Mouse (Mus musculus): Measurements from ENCODE around the gene Nemf. TPM values are rescaled to one million over a fixed set of nuclear protein-coding genes. Genes with fewer than 3 reads are reported as not detected.

Nemf gene
- polyA plus RNA-seq (2012; ENCODE audit: insufficient read depth, insufficient read length, missing spikeins), result 52.9 and 57.9 TPM in 2 replicates

DNA sequence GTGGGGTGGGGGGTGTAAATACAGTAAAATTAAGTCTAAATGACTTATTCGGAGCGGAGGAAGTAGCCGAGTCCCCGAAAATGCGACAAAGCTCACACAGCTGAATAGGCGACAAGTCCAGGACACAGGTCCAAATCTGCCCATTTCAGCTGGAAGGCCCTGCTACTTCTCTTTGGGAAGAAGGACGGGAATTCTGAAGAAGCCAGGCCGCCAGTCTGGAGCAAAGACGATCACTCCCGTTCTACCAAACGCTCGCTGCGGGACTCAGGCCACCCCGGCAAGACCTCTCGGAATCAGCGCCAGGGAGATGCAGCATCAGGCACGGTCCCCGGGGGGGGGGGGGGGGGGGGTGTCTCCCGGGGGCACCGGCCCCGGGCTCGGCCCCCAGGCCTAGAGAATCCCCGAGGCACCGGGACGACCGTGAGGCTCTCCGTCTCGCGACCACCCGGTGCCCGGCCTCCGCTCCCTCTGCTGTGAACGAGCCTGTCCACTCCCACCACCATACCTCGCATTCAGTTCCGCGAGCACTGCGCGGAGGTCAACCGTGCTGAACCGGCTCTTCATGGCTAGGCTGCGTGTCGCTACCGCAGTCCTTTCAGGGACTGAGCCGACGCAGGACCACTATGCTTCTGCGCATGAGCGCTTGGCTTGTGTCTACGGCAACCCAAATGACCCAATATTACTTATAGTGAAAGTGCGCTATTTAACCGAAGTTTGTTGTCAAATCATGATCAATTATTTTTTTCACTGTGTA is at the start of gene Nemf:
Gene Nemf, minus strand, starts transcription at position 620 of the 754 bp plus-strand sequence.
- peak within 1 kb of the TSS; percentile 82 for H3K4me3 ChIP-seq (ENCODE audit: insufficient read depth, low read length)
- peaks cover 5% of the 10 kb centered on the region for H3K4me1 ChIP-seq (ENCODE audit: control insufficient read depth, insufficient read depth, low read length)
- H3K27ac ChIP-seq (ENCODE audit: insufficient read depth, low read depth, low read length), result peak within 1 kb of the TSS; percentile 31
- TF ChIP-seq CTCF (IDR thresholded peaks at IDR 0.05; ENCODE audit: low read depth, low read length), result no peak
- TF ChIP-seq POLR2A (IDR thresholded peaks at IDR 0.05; ENCODE audit: borderline replicate concordance, low read depth, low read length), result peak; percentile 71; the same call in 1 of the 2 replicates

DNA sequence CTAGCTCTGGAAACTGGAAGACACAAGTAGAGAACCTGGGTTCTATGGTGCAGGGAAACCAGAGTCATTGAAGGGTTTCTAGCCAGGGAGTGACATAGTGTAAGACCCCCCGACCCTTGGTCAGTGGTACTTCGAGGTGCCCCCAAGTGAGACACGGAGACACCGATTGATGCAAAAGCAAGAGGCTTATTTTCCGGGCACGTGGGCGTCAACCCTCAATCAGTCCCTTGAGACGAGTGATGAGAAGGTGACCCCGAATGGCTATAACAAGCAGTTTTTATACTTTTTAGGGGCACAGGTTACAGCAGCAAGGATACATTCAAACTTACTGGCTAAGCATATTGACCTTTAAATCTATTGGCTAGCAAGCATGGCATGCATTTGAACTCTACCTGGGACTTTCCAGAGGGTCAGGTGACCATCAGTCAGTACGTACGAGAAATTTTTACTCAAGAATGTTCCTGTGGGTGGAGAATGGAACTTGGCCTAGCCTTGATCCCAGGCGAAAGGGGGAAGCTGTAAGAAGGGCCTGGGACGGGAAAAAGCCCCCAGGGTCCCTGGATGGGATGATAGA is 45.7 kb upstream of the Nemf start:
- H3K4me1 ChIP-seq (ENCODE audit: control insufficient read depth, insufficient read depth, low read length), result peaks cover 18% of the 10 kb centered on the region
- no peak overlapping the region for H3K27ac ChIP-seq (ENCODE audit: insufficient read depth, low read depth, low read length)
- no peak overlapping the region for H3K4me3 ChIP-seq (ENCODE audit: insufficient read depth, low read length)
- TF ChIP-seq CTCF (IDR thresholded peaks at IDR 0.05; ENCODE audit: low read depth, low read length) (no peak), POLR2A (IDR thresholded peaks at IDR 0.05; ENCODE audit: borderline replicate concordance, low read depth, low read length) (no peak)

DNA sequence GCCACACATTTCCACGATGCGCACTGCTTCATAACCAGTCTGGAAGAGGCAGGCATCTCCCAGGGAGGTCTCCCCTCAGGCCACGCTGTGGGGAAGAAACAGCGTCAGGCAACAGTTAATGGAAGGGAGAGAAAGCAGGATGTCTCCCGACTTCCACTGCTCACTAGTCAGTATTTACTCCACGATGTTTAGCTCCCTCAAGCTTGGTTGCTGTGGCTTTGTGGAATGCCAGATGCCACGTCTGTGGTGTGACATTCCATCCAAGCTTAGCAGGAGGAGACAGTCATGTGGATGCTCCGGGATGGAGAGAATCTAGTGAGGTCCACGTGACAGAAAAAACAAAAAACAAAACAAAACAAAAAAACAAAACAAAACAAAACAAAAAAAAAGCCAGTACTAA is 45.1 kb upstream of the Nemf start:
- TF ChIP-seq CTCF (IDR thresholded peaks at IDR 0.05; ENCODE audit: low read depth, low read length) (no peak), POLR2A (IDR thresholded peaks at IDR 0.05; ENCODE audit: borderline replicate concordance, low read depth, low read length) (no peak)
- Histone ChIP-seq H3K4me1 (ENCODE audit: control insufficient read depth, insufficient read depth, low read length) (peaks cover 18% of the 10 kb centered on the region), H3K27ac (ENCODE audit: insufficient read depth, low read depth, low read length) (no peak overlapping the region), H3K4me3 (ENCODE audit: insufficient read depth, low read length) (no peak overlapping the region)

DNA sequence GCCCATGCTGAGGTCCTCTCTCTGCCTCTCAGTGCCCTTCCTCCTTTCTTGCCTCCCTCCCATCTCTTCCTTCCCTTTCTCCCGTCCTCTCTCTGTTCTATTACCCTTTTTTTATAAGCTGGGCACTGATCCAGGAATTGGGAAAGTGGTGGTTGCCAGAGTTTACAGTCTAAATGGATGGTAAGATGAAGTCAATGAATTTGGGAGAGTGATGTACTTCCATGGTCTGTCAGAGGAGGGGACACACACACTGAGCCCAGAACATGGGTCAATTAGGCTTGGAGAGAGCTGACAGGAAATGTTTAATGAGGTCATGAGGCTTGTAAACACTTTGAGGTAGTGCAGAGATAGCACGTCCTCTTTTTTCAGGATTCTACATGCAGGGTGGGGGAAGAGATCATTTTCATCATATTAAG is 43.9 kb upstream of the Nemf start:
- no peak for TF ChIP-seq POLR2A (IDR thresholded peaks at IDR 0.05; ENCODE audit: borderline replicate concordance, low read depth, low read length)
- TF ChIP-seq CTCF (IDR thresholded peaks at IDR 0.05; ENCODE audit: low read depth, low read length), result no peak
- Histone ChIP-seq H3K27ac (ENCODE audit: insufficient read depth, low read depth, low read length) (peak overlapping the region; percentile 70), H3K4me3 (ENCODE audit: insufficient read depth, low read length) (no peak overlapping the region), H3K4me1 (ENCODE audit: control insufficient read depth, insufficient read depth, low read length) (peaks cover 18% of the 10 kb centered on the region)

DNA sequence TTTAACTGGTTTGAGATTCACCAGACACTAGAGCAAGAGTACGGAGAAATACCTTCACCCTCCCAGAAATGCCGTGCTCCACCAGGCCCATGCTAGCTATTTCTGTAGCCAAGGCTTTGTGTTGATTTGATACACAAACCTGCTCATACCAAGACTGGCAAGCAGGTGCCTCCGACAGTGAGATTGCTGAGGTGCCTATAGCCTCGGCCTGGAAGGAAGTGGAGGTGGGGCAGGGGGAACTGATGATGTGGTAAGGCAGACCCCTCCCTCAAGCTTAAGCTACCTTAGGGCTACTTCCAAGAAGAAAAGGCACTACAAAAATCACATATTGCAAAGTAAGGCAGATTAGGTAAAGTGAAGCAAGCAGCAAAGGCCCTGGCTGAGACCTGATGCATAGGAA is 43.4 kb upstream of the Nemf start:
- peaks cover 18% of the 10 kb centered on the region for H3K4me1 ChIP-seq (ENCODE audit: control insufficient read depth, insufficient read depth, low read length)
- TF ChIP-seq POLR2A (IDR thresholded peaks at IDR 0.05; ENCODE audit: borderline replicate concordance, low read depth, low read length) (no peak), CTCF (IDR thresholded peaks at IDR 0.05; ENCODE audit: low read depth, low read length) (no peak)
- H3K4me3 ChIP-seq (ENCODE audit: insufficient read depth, low read length), result no peak overlapping the region
- peak overlapping the region; percentile 70 for H3K27ac ChIP-seq (ENCODE audit: insufficient read depth, low read depth, low read length)

DNA sequence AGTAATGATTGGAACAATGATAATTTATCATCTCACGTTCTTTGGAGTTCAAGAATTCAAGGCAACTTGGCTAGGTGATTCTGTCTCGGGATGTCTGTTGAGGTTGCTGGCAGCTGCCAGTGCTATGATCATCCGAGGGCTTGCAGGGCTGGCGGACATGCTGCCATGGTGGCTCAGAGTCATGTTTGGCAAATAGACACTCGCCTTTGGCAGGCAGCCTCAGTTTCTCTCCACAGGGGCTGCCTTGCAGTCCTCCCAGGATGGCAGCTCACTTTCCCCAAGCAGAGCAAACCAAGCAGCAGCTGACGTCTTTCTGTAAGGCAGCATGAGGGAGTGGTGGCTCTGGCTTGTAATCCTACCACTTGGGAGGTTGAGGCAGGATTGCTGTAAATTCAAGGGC is 37.5 kb upstream of the Nemf start:
- no peak overlapping the region for H3K27ac ChIP-seq (ENCODE audit: insufficient read depth, low read depth, low read length)
- H3K4me3 ChIP-seq (ENCODE audit: insufficient read depth, low read length), result no peak overlapping the region
- TF ChIP-seq CTCF (IDR thresholded peaks at IDR 0.05; ENCODE audit: low read depth, low read length), result no peak
- TF ChIP-seq POLR2A (IDR thresholded peaks at IDR 0.05; ENCODE audit: borderline replicate concordance, low read depth, low read length), result no peak
- no peaks in the 10 kb centered on the region for H3K4me1 ChIP-seq (ENCODE audit: control insufficient read depth, insufficient read depth, low read length)

DNA sequence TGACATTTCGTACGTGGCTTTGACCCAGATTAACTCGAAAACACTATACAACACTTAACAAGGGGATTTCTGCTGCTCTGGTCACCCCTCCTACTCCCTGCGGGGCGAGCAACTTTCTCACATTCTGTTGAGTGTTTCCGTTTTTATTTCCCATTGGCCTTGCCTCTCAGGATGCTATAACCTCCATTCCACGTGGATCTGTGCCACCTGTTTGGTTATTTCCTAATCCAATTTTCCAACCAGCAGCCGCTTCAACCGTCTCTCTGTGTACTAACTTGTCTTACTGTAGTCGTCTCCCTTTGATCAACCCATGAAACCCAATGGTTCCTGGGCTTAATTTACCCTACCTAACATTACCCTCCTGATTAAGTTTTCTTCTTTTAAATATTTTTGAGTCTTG is 36.1 kb upstream of the Nemf start:
- TF ChIP-seq CTCF (IDR thresholded peaks at IDR 0.05; ENCODE audit: low read depth, low read length) (no peak), POLR2A (IDR thresholded peaks at IDR 0.05; ENCODE audit: borderline replicate concordance, low read depth, low read length) (no peak)
- H3K27ac ChIP-seq (ENCODE audit: insufficient read depth, low read depth, low read length), result no peak overlapping the region
- no peak overlapping the region for H3K4me3 ChIP-seq (ENCODE audit: insufficient read depth, low read length)
- peaks cover 3% of the 10 kb centered on the region; the same call in 1 of the 2 replicates for H3K4me1 ChIP-seq (ENCODE audit: control insufficient read depth, insufficient read depth, low read length)

DNA sequence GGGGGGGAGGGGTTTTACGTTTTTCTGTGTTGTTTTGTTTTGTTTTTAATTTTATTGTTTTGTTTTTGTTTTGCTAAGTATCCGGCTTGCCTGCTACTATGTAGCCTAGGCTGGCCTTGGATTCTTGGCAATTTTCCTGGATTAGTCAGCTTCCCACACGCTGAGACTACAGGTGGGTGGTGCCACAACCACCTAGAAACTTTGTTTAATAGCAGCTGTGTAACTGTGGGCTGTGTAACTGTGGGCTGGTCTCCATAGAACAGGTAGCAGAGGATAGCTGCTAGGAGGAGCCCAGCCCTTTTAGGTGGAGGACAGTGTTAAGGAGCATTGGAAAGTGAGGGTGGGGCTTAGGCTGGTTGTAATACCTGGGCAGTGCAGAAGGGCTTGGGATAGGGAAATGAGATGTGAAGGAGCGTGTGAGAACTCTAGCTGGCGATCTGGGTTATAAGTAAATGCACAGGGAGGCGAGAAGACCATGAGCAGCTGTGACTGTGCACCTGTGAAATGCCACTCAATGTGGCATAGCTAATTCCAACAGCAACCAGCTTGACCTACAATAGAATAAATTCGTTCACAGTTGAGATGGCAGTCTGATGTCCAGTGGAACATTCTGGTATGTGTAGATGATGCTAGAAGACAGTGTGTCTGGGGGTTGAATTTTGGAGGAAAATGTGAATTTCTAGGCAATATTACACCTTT is 33.2 kb upstream of the Nemf start:
- Histone ChIP-seq H3K27ac (ENCODE audit: insufficient read depth, low read depth, low read length) (no peak overlapping the region), H3K4me3 (ENCODE audit: insufficient read depth, low read length) (no peak overlapping the region), H3K4me1 (ENCODE audit: control insufficient read depth, insufficient read depth, low read length) (peaks cover 11% of the 10 kb centered on the region)
- TF ChIP-seq POLR2A (IDR thresholded peaks at IDR 0.05; ENCODE audit: borderline replicate concordance, low read depth, low read length) (no peak), CTCF (IDR thresholded peaks at IDR 0.05; ENCODE audit: low read depth, low read length) (no peak)

DNA sequence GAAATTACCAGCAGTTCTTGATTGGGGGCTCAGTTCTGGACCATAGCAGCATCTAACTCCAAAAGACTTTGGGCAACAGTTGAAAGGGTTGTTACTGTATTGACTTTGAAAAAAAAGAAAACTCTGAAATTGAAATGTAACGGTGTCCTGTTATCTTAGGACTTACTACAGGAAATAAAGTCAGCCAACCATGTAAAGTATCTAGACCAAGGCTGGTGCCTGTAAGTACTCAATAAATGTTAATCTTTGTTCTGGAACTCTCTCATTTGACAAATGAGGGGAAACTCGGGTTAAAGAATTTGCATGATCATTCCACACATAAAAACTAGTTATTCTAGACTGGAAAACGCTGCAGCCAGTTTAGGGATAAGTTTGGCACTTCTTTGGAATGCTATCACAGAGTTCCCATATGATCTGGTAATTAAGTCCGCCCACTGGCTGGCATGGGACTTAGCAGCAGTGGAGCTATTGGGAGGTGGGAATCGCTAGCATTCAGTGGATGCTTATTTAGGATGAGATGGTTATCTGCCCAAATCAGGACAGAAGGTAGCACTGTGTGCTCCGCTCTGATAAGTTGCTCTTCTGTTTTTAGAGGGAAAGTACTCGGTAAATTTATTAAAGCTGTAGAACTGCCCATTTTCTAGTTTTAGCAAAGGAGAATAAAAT is 32.4 kb upstream of the Nemf start:
- TF ChIP-seq POLR2A (IDR thresholded peaks at IDR 0.05; ENCODE audit: borderline replicate concordance, low read depth, low read length) (no peak), CTCF (IDR thresholded peaks at IDR 0.05; ENCODE audit: low read depth, low read length) (no peak)
- Histone ChIP-seq H3K4me3 (ENCODE audit: insufficient read depth, low read length) (no peak overlapping the region), H3K27ac (ENCODE audit: insufficient read depth, low read depth, low read length) (no peak overlapping the region), H3K4me1 (ENCODE audit: control insufficient read depth, insufficient read depth, low read length) (peaks cover 16% of the 10 kb centered on the region)
